ENCODE assay signal across 20 mouse cellular contexts in genomic region chr11:111605146-111605545, GRCm38 (mm10).
A peak's percentile ranks its signal among the peaks of the same experiment; 100 is the strongest.
DNase-seq lines count a peak whose midpoint lies in the region; ATAC-seq and TF ChIP-seq lines count a peak whose summit lies in the region.
"Had no signal": no experiment of that assay in that cellular context is flagged by ENCODE, and none has a peak within 500 bp of the region (broad histone marks: within the 10 kb centered on the region; RNA-seq: fewer than 3 reads in every experiment).

No protein-coding gene starts in this region.

- H3K27ac ChIP-seq in hindbrain, embryonic 15.5 days (replicated peaks), result no peak overlapping the region
- no peak overlapping the region for H3K27ac ChIP-seq in hindbrain, embryonic 12.5 days
- H3K27ac ChIP-seq in midbrain, postnatal 0 days (ENCODE audit: low read depth, low read length), result no peak overlapping the region
- no peak overlapping the region for H3K27ac ChIP-seq in midbrain, embryonic 11.5 days (ENCODE audit: low read depth, low read length)
- H3K27ac ChIP-seq: forebrain, embryonic 12.5 days; liver, embryonic 14.5 days; lung, embryonic 15.5 days; midbrain, embryonic 10.5 days; neural tube, embryonic 13.5 days; stomach, postnatal 0 days had no signal

- peak; percentile 24 to 53 for DNase-seq in cerebellum, postnatal 14 days
- no peak for DNase-seq in cerebellum, adult 11 months
- DNase-seq in midbrain, postnatal 0 days (ENCODE audit: low spot score), result peak; percentile 4
- no peak for DNase-seq in midbrain, embryonic 11.5 days (ENCODE audit: low spot score, missing footprints)
- peak; percentile 46 for DNase-seq in retina, embryonic 14.5 days (ENCODE audit: low spot score)
- DNase-seq: adrenal gland, adult 2 months; kidney, adult 18-20 months; kidney, postnatal 4 days; lung, postnatal 4 days had no signal

- no peak for ATAC-seq in hindbrain, embryonic 15.5 days (ENCODE audit: low FRiP score, low read depth)
- no peak for ATAC-seq in hindbrain, embryonic 12.5 days (ENCODE audit: low FRiP score)
- no peak for ATAC-seq in midbrain, postnatal 0 days (ENCODE audit: low FRiP score)
- ATAC-seq in midbrain, embryonic 11.5 days (ENCODE audit: low FRiP score), result no peak
- ATAC-seq in megakaryocyte-erythroid progenitor cell, adult 5-6 weeks (replicated peaks; ENCODE audit: low FRiP score, low TSS enrichment, poor library complexity, severe bottlenecking), result no peak
- ATAC-seq: inflammation-experienced regulatory T-cells, adult 6 months had no signal

- H3K4me2 ChIP-seq in hindbrain, embryonic 15.5 days, result peak overlapping the region; percentile 19; the same call in 1 of the 2 replicates
- no peak overlapping the region; the same call in 1 of the 2 replicates for H3K4me2 ChIP-seq in hindbrain, embryonic 12.5 days (replicated peaks)
- 0 out of 2 replicates have a peak overlapping the region, but pooled peaks have one; percentile 2 for H3K4me2 ChIP-seq in midbrain, postnatal 0 days (ENCODE audit: low read depth, low read length, poor library complexity, severe bottlenecking)
- no peak overlapping the region for H3K4me2 ChIP-seq in midbrain, embryonic 11.5 days
- H3K4me2 ChIP-seq: forebrain, embryonic 12.5 days; lung, embryonic 15.5 days; neural tube, embryonic 13.5 days had no signal

- H3K9me3 ChIP-seq in hindbrain, embryonic 15.5 days, result no peaks in the 10 kb centered on the region
- H3K9me3 ChIP-seq in hindbrain, embryonic 12.5 days (replicated peaks), result no peaks in the 10 kb centered on the region
- no peaks in the 10 kb centered on the region for H3K9me3 ChIP-seq in midbrain, postnatal 0 days (ENCODE audit: low read length)
- no peaks in the 10 kb centered on the region for H3K9me3 ChIP-seq in midbrain, embryonic 11.5 days (ENCODE audit: control insufficient read depth, low read length)
- H3K9me3 ChIP-seq: forebrain, embryonic 12.5 days; lung, embryonic 15.5 days; midbrain, embryonic 10.5 days; neural tube, embryonic 13.5 days had no signal

- H3K27me3 ChIP-seq in hindbrain, embryonic 15.5 days, result no peaks in the 10 kb centered on the region
- H3K27me3 ChIP-seq in hindbrain, embryonic 12.5 days, result no peaks in the 10 kb centered on the region
- H3K27me3 ChIP-seq in midbrain, postnatal 0 days (ENCODE audit: insufficient read depth, low read length), result no peaks in the 10 kb centered on the region
- no peaks in the 10 kb centered on the region for H3K27me3 ChIP-seq in midbrain, embryonic 11.5 days (ENCODE audit: control insufficient read depth, insufficient read depth, low read length)
- H3K27me3 ChIP-seq: forebrain, embryonic 12.5 days; lung, embryonic 15.5 days; neural tube, embryonic 13.5 days had no signal

- no peak for TF ChIP-seq CTCF in midbrain, postnatal 0 days (IDR thresholded peaks at IDR 0.05)

- H3K4me3 ChIP-seq in hindbrain, embryonic 15.5 days, result no peak overlapping the region
- no peak overlapping the region for H3K4me3 ChIP-seq in hindbrain, embryonic 12.5 days
- no peak overlapping the region for H3K4me3 ChIP-seq in midbrain, postnatal 0 days (ENCODE audit: low read depth, low read length)
- H3K4me3 ChIP-seq in midbrain, embryonic 11.5 days (ENCODE audit: low read depth, low read length), result no peak overlapping the region
- H3K4me3 ChIP-seq: erythroblast, embryonic 14.5 days; forebrain, embryonic 12.5 days; lung, embryonic 15.5 days; midbrain, embryonic 10.5 days; neural tube, embryonic 13.5 days had no signal

- H3K4me1 ChIP-seq in hindbrain, embryonic 15.5 days (replicated peaks), result no peaks in the 10 kb centered on the region
- H3K4me1 ChIP-seq in hindbrain, embryonic 12.5 days, result no peaks in the 10 kb centered on the region
- no peaks in the 10 kb centered on the region for H3K4me1 ChIP-seq in midbrain, postnatal 0 days (ENCODE audit: insufficient read depth, low read length)
- no peaks in the 10 kb centered on the region for H3K4me1 ChIP-seq in midbrain, embryonic 11.5 days (ENCODE audit: control insufficient read depth, insufficient read depth, low read length)
- H3K4me1 ChIP-seq: forebrain, embryonic 12.5 days; lung, embryonic 15.5 days; midbrain, embryonic 10.5 days; neural tube, embryonic 13.5 days had no signal

- H3K36me3 ChIP-seq in hindbrain, embryonic 15.5 days, result no peaks in the 10 kb centered on the region
- H3K36me3 ChIP-seq in hindbrain, embryonic 12.5 days, result no peaks in the 10 kb centered on the region
- H3K36me3 ChIP-seq in midbrain, postnatal 0 days (ENCODE audit: insufficient read depth, low read length), result no peaks in the 10 kb centered on the region
- no peaks in the 10 kb centered on the region for H3K36me3 ChIP-seq in midbrain, embryonic 11.5 days (ENCODE audit: control insufficient read depth, insufficient read depth, low read length)
- H3K36me3 ChIP-seq: forebrain, embryonic 12.5 days; lung, embryonic 15.5 days; midbrain, embryonic 10.5 days; neural tube, embryonic 13.5 days had no signal

- no peak overlapping the region for H3K9ac ChIP-seq in hindbrain, embryonic 15.5 days
- H3K9ac ChIP-seq in hindbrain, embryonic 12.5 days, result no peak overlapping the region
- no peak overlapping the region for H3K9ac ChIP-seq in midbrain, postnatal 0 days (replicated peaks; ENCODE audit: low read length, poor library complexity, severe bottlenecking)
- H3K9ac ChIP-seq in midbrain, embryonic 11.5 days (ENCODE audit: low read length), result no peak overlapping the region
- H3K9ac ChIP-seq: forebrain, embryonic 12.5 days; liver, embryonic 14.5 days; lung, embryonic 15.5 days; neural tube, embryonic 13.5 days had no signal

- 75% methylated on average over 11 of the region's 11 CpGs for WGBS in hindbrain, embryonic 15.5 days
- 75% methylated on average over 11 of the region's 11 CpGs for WGBS in hindbrain, embryonic 12.5 days
- 65% methylated on average over 11 of the region's 11 CpGs for WGBS in midbrain, postnatal 0 days
- 85% methylated on average over 11 of the region's 11 CpGs for WGBS in midbrain, embryonic 11.5 days

Comparison
In these comparisons a context has a peak if more than half of its experiments do, and no peak if none do; other contexts are left out.
1. DNase-seq: peak in cerebellum, postnatal 14 days (2 of 2), midbrain, postnatal 0 days (single experiment) and retina, embryonic 14.5 days (single experiment); none in cerebellum, adult 11 months (single experiment) and midbrain, embryonic 11.5 days (single experiment).
2. H3K4me2 ChIP-seq: peak in hindbrain, embryonic 15.5 days (single experiment) and midbrain, postnatal 0 days (single experiment); none in hindbrain, embryonic 12.5 days (single experiment) and midbrain, embryonic 11.5 days (single experiment).